Mouse (Mus musculus): Measurements from ENCODE around the gene Apom.

Gene Apom

GRCm38 (mm10) chr17:35100196-35100765 is 31.6 kb downstream of the Apom start:
- in situ Hi-C loops (cut with MboI, MseI), result loop anchor here (5.0 kb wide), 1 partner anchor 68 kb away; no protein-coding TSS in a partner anchor

- in situ Hi-C loops (cut with MboI, MseI), result no loop called here
These were observed 34.6 kb downstream of the Apom start for GRCm38 (mm10) chr17:35097164-35097655.

- in situ Hi-C loops (cut with MboI, MseI), result no loop called here
These were observed 35.3 kb downstream of the Apom start for GRCm38 (mm10) chr17:35096597-35096996.

- in situ Hi-C loops (cut with MboI, MseI), result no loop called here
These were observed 37.1 kb downstream of the Apom start for GRCm38 (mm10) chr17:35094475-35095365.

GRCm38 (mm10) chr17:35092403-35093198 is 39.2 kb downstream of the Apom start:
- in situ Hi-C loops (cut with MboI, MseI), result no loop called here

GRCm38 (mm10) chr17:35090166-35090932 is 41.5 kb downstream of the Apom start:
- in situ Hi-C loops (cut with MboI, MseI), result no loop called here

GRCm38 (mm10) chr17:35088825-35089644 is 42.8 kb downstream of the Apom start, which contains the start of gene Abhd16a:
Abhd16a (plus strand) TSS chr17:35089263.
- in situ Hi-C loops (cut with MboI, MseI), result no loop called here

- in situ Hi-C loops (cut with MboI, MseI), result no loop called here
These were observed 43.7 kb downstream of the Apom start for GRCm38 (mm10) chr17:35088151-35088550.

GRCm38 (mm10) chr17:35085208-35085865 is 46.5 kb downstream of the Apom start, which contains the start of gene Ly6g6f:
Ly6g6f (minus strand) TSS chr17:35085610.
- in situ Hi-C loops (cut with MboI, MseI), result no loop called here

- in situ Hi-C loops (cut with MboI, MseI), result no loop called here
These were observed 47.8 kb downstream of the Apom start for GRCm38 (mm10) chr17:35083929-35084497.

GRCm38 (mm10) chr17:35082841-35083576 is 48.8 kb downstream of the Apom start:
- in situ Hi-C loops (cut with MboI, MseI), result no loop called here

GRCm38 (mm10) chr17:35080710-35081109 is 51.1 kb downstream of the Apom start:
- in situ Hi-C loops (cut with MboI, MseI), result no loop called here

GRCm38 (mm10) chr17:35080248-35080647 is 51.6 kb downstream of the Apom start:
- in situ Hi-C loops (cut with MboI, MseI), result no loop called here

GRCm38 (mm10) chr17:35079778-35080177 is 52.1 kb downstream of the Apom start:
- in situ Hi-C loops (cut with MboI, MseI), result no loop called here
